Mouse (Mus musculus): ENCODE results near the gene Snrpa1.

- no peak for TF ChIP-seq POLR2A (IDR thresholded peaks at IDR 0.05; ENCODE audit: control insufficient read depth in 1 of 2, insufficient read depth in 1 of 2, low read depth in 1 of 2, low read length in 2 of 2, poor library complexity in 1 of 2)
- TF ChIP-seq CTCF (IDR thresholded peaks at IDR 0.05 in 2 of 3, conservative IDR thresholded peaks at IDR 0.05 in 1 of 3; ENCODE audit: control insufficient read depth in 1 of 3, insufficient read depth in 1 of 3, low read depth in 2 of 3, low read length in 3 of 3, poor library complexity in 1 of 3, severe bottlenecking in 1 of 3): no peak
- TF ChIP-seq SMC3 (IDR thresholded peaks at IDR 0.05; ENCODE audit: low read depth, low read length): no peak
- TF ChIP-seq EP300 (IDR thresholded peaks at IDR 0.05; ENCODE audit: low read depth in 1 of 2, low read length in 2 of 2): no peak
Measured at GRCm38 (mm10) chr7:66092656-66093055, 33.9 kb downstream of the Snrpa1 start.
